Mouse (Mus musculus) urinary bladder, adult 18-20 months (tissue): ENCODE measurements around the gene Arl10.

Experiments
- DNase-seq, 2 experiments: peaks; one replicate each; pipeline ENCODE4 v3.0.0; 2022; ENCODE audit warnings: low spot score in 2 of 2, mixed read lengths in 2 of 2

The Arl10 gene

GRCm38 (mm10) chr13:54574854-54575481, at the start of gene Arl10:
Arl10 (plus strand) TSS chr13:54575015.
- DNase-seq = peak; percentile 72 to 75

DNA sequence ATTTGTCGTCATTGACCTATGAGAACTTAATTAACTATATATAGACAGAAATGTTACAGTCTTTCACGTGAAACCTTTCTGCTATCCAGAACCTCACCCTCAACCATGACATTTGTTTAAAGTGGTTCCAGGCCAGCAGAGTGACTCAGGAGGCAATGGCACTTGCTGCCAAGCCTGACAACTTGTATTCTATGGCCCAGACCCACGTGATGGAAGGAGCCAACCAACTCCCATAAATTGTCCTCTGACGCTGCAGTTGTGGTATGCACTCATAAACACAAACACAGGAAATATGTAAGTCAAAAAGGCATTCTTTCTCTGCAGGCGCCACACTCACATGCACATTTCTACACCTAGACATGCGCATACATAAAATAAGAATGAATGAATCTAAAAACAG, 47.7 kb upstream of the Arl10 start:
- DNase-seq = no peak

- DNase-seq = no peak
These were observed 42.7 kb upstream of the Arl10 start for GRCm38 (mm10) chr13:54532134-54532533.

- DNase-seq = no peak
These were observed 26.8 kb upstream of the Arl10 start for GRCm38 (mm10) chr13:54548036-54548435.

DNA sequence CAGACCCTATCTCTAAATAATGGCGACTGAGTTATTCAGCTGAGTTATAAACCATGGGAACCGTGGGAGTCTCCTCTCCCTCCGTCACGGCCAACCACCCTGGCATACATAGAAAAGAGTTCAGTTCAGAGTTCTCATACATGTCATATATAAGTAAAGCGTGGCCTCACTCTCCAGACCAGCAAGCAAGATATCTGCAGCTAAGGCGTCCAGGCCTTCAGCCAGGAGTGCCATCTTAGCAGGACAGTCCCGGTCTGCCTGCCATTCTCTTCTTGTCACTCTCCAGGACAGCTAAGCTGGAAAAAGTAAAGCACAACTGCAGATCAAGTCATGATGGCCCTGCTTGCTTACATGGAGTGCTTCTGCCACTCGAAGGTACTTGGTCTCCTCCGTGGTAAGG, 18.6 kb upstream of the Arl10 start:
- no peak for DNase-seq

DNA sequence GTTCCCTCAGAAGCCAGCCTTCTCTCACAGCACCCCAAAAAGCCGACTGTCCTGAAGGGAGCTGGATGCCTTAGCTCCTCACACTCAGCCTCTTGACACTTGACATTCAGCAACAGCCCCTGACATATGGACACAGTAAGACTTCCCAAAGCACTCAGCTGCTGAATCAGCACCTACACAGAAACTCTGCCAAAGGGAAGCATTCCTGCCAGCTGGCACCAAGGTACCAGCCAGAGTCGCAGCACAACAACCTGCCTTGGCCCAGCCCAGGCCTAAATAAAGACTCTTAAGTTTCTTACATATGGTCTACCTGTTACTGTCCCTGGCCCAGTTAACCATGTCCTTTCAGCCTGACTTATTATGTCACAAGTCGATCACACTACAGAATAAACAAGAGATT, 18.0 kb upstream of the Arl10 start:
- no peak for DNase-seq

DNA sequence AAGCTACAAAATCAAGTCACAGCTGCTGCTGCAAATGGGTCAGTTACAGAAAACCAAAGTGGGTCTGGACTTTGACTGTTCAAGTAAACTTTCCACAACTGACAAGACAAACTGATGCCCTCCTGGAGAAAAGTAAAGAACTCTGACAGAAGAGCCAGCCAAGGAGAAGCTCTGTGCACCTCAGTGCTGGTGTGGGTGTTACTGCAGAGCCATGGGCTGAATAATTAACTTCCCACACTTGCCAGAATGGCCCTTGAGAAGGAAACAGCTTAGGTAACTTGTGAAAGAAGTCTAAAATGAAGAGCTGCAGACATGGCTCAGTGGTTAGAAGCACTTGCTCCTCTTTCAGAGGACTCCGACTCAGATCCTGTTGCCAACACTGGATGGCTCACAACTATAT, 17.2 kb upstream of the Arl10 start:
- no peak for DNase-seq

- DNase-seq = no peak
These were observed 15.2 kb upstream of the Arl10 start for GRCm38 (mm10) chr13:54559656-54560055.

GRCm38 (mm10) chr13:54560608-54561007, 14.2 kb upstream of the Arl10 start:
- DNase-seq = no peak

DNA sequence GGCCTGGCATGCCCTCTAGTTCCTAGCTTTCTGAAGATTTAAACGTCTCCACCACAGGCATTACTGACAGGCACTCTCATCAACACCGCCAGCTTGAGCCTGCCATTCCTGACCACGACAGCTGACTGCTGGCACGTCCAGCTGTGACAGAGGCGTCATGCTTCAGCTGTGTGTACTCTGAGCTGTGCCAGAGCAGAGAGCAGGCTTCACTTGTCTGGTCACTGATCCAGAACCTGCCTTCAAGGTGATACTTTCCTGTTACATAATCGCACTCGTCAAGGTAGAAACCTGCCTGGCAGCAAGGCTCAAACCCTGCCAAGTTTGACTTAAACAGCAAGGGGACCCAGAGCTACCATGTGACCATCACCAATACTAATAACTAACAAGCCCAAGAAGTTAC, 12.3 kb upstream of the Arl10 start:
- no peak for DNase-seq

- DNase-seq = peak in 1 of 2 experiments; percentile 20
These were observed 10.3 kb upstream of the Arl10 start for GRCm38 (mm10) chr13:54564232-54565200.

DNA sequence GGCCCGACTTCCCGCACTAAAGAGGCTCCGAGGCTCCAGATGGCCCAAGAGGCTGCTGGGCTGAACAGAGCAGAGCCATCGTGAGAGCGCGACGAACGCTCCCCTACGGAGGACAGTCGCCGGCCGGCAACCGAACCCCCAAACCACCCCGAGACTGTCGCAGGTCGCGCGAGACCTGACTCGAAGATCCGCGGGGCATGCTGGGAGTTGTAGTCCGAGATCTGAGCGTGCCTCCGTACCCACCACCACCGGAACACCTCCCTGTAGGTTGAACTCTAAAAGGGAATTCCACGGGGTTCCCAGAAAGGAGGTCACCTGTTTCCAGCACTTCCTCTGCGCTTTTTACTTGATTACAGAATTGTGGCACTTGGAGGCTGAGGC, 9.6 kb upstream of the Arl10 start, which contains the start of gene 4833439L19Rik:
Gene 4833439L19Rik, minus strand, starts transcription at position 235 of the 381 bp plus-strand sequence.
- DNase-seq = peak; percentile 92 to 97

DNA sequence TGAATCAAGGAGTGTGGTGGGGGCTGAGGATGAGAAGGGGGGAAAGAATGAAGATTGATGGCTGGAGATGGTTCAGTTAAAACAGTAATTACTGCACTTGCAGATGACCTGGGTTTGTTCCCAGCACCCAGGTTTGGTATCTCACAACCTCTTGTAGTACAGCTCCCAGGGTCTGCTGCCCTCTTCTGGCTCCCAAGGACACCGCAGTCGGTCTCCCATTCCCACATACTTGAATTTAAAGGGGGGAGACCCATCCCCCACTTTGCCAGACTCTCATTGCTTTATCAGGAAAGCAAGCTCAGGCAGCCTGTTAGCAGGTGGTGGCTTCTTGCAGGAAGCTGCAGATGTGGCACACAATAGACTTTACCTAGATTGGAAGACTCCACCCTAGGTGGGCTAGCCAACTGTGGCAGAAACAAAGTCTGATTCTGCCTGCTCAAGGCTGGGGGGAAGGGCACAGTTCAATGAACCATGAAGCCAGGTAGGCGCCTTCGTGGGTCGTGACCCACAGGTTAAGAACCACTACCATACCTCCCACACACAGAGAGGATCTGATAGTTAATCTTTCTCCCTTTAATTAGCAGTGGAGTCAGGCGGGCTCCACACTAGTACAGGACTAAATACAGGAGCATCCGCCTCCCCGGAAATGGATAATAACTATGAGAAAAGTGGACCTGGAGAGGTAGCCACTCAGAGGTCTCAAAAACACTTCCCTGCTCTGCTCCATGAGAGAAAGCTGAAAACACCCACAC, 9.0 kb upstream of the Arl10 start:
- peak in 1 of 2 experiments; percentile 29 for DNase-seq

- no peak for DNase-seq
These were observed 6.4 kb upstream of the Arl10 start for GRCm38 (mm10) chr13:54568380-54568779.

- no peak for DNase-seq
These were observed 5.5 kb upstream of the Arl10 start for GRCm38 (mm10) chr13:54569282-54569681.

- no peak for DNase-seq
These were observed 4.1 kb upstream of the Arl10 start for GRCm38 (mm10) chr13:54570736-54571135.

DNA sequence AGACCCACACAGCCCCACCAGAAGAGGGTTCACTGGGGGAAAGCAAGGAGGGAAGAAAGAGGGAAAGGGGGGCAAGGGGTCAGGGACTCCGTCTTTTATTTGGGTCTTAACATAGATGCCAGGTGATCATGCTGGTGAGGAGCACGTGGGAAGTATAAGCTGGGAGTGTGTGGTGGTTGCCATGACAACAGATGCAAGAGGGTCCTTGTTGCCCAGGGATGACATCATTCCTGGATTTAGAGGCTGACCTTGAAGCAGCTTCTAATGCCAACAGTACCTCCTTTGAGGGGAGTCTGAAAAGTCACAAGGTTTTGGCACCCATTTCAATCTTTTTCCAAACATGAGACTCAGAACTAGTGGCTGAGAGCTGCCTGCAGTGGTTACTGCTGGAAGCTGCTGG, 3.2 kb upstream of the Arl10 start:
- DNase-seq = no peak

DNA sequence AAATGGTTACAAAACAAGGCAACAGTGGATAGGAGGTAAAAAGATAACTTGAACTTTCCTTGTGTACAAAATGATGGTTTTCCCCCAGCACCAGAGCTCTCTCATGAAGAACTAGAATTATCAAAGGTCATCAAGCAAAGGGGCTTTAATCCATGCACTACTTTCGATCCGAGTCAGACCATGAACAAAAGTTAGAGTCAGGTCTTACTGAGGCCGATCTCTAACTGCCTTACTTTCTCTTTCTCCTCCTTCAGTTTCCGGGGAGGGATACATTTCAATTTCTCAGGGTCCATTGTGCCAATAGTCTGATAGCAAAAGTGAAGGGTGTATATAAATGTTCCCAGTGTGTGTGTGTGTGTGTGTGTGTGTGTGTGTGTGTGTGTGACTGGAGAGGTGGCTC, 2.2 kb upstream of the Arl10 start:
- no peak for DNase-seq

DNA sequence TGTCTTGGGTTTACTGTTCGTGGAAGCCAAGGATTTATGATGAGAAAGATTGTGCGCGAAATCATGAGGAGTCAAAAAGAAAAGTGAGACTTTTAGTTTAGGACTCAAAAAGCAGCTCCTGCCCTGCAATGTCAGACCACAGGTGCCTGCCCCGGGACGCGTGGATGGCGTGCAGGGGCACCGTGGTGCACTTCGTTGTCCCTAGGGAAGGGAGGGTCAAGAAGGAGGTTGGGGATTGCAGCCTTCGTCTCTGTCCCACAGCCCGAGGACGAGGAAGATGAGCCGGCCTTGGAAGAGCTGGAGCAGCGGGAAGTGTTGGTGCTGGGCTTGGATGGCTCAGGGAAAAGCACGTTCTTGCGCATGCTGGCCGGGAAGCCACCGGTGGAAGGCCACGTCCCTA, 674 bp downstream of the Arl10 start:
- peak in 1 of 2 experiments; percentile 38 for DNase-seq

GRCm38 (mm10) chr13:54577652-54578507, 3.1 kb downstream of the Arl10 start:
- DNase-seq = no peak

DNA sequence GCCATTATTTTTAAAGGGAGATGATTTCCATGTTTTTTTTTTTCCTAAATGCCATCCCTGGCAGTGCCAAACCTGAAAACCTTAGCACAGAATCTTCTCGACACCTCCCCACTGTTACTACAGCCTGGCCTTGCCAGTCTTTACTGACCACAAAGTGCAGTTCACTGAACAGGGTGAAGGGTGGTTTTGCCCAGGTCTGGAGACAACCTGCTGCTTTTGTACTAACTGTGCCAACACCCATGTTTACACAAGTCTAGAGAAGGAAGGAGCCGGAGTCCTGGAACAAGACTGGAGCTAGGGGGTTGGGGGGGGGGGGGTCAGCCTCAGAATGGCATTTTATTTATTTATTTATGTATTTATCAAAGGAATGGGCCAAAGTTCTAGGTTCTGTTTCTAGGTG, 6.6 kb downstream of the Arl10 start:
- DNase-seq = no peak
